Mouse (Mus musculus) G1E (cell line): ENCODE results near the gene Palmd. TPM values are rescaled to one million over a fixed set of nuclear protein-coding genes. Genes with fewer than 3 reads are reported as not detected.

Source experiments
- ATAC-seq: 2 replicates; pipeline ENCODE4 v1.8.0; 2016; ENCODE audit warnings: mild to moderate bottlenecking; ENCODE audit not compliant: insufficient number of reproducible peaks, poor library complexity, low FRiP score, severe bottlenecking; ENCODE audit errors: extremely low read depth
- DNase-seq: peaks from one replicate; pipeline ENCODE4 v3.0.0; 2012; ENCODE audit warnings: low spot score
- H3K27me3 ChIP-seq: 2 replicates; pipeline ENCODE4 v1.6.1; 2012; ENCODE audit warnings: mild to moderate bottlenecking, low read length, inconsistent platforms; ENCODE audit not compliant: insufficient read depth
- H3K36me3 ChIP-seq: replicated peaks from 2 replicates; pipeline ENCODE3; 2012; ENCODE audit warnings: mild to moderate bottlenecking, inconsistent platforms
- H3K4me1 ChIP-seq: 2 replicates; pipeline ENCODE4 v1.6.1; 2012; ENCODE audit warnings: low read depth, low read length, inconsistent platforms, mixed read lengths; ENCODE audit not compliant: insufficient read depth
- H3K4me3 ChIP-seq: 2 replicates; pipeline ENCODE4 v1.5.1; 2012; ENCODE audit warnings: low read depth, mild to moderate bottlenecking, inconsistent platforms, low read length, moderate library complexity, mixed read lengths
- H3K9me3 ChIP-seq: replicated peaks from 2 replicates; pipeline ENCODE4 v1.6.1; 2012; ENCODE audit warnings: inconsistent platforms
- CTCF ChIP-seq: IDR thresholded peaks from 2 replicates; pipeline ENCODE4 v1.5.1; 2012; ENCODE audit warnings: low read depth, low read length, inconsistent platforms, mixed read lengths
- GATA1 ChIP-seq: IDR thresholded peaks from 2 replicates; pipeline ENCODE4 v1.6.1; 2012; ENCODE audit warnings: borderline replicate concordance, low read length, inconsistent platforms, mixed read lengths
- GATA2 ChIP-seq: IDR thresholded peaks from 2 replicates; pipeline ENCODE4 v1.6.1; 2012; ENCODE audit warnings: low read depth, low read length, inconsistent platforms, borderline replicate concordance
- POLR2AphosphoS5 ChIP-seq: IDR thresholded peaks from 2 replicates; pipeline ENCODE4 v1.6.1; 2012; ENCODE audit warnings: low read depth, low read length, inconsistent platforms; ENCODE audit not compliant: insufficient replicate concordance
- TAL1 ChIP-seq: conservative IDR thresholded peaks from 2 replicates; pipeline ENCODE4 v1.6.1; 2012; ENCODE audit warnings: low read depth, low read length, inconsistent platforms, mixed read lengths
- polyA plus RNA-seq: library from polyadenylated mRNA; stranded (reverse); fragments of >175 nt; gene quantifications from 2 replicates; pipeline ENCODE4 v1.2.3, GENCODE M21; 2012
- total RNA-seq, 2 experiments: library from RNA; stranded (forward) in 1 of 2; stranded (reverse) in 1 of 2; fragments of 200-1000 nt in 1 of 2; fragments of >200 nt in 1 of 2; fragmentation: Nextera tagmentation in 1 of 2; gene quantifications; 2 replicates each; pipeline ENCODE4 v1.2.3; 2014 to 2017

The Palmd gene
- not detected in 2 replicates for total RNA-seq (2014; fragmentation: Nextera tagmentation)
- total RNA-seq (2017), result 0.17 and 0.22 TPM in 2 replicates
- not detected in 2 replicates for polyA plus RNA-seq

- Histone ChIP-seq H3K4me3 (no peak within 1 kb of the TSS), H3K27me3 (no peaks in the 10 kb centered on the region; the same call in 1 of the 2 replicates), H3K36me3 (no peaks in the 10 kb centered on the region), H3K9me3 (no peaks in the 10 kb centered on the region), H3K4me1 (no peaks in the 10 kb centered on the region)
- TF ChIP-seq GATA1, result no peak
- no peak for TF ChIP-seq TAL1
- no peak for TF ChIP-seq POLR2AphosphoS5
- no peak for TF ChIP-seq CTCF
- TF ChIP-seq GATA2, result no peak
- DNase-seq (no peak), ATAC-seq (no peak)
These were observed at the start of gene Palmd for GRCm38 (mm10) chr3:116968540-116968997. Gene Palmd, minus strand, starts transcription at chr3:116968987.

DNA sequence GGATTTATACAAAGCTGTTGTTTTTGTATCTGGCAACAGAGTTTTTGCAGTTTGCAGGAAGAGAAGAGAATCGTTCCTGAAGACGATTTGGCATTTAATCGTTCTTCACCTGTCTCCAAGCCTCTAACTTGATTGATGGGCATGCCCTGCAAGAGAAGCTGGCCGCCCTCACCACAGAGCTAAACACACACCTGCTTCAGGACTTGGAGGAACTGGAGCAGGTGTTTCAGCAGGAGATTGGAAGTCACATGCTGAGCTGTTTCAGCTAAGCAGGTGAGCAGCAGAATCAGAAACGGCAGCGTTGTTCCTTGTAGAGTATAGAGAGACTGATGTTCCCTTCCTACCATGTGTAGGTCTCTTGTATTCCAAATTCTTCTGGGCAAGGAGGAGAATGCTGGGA is 41.4 kb upstream of the Palmd start:
- no peak for TF ChIP-seq TAL1
- TF ChIP-seq GATA1, result no peak
- no peak for TF ChIP-seq POLR2AphosphoS5
- TF ChIP-seq GATA2, result no peak
- TF ChIP-seq CTCF, result no peak
- DNase-seq (no peak), ATAC-seq (no peak)
- Histone ChIP-seq H3K9me3 (no peaks in the 10 kb centered on the region), H3K36me3 (no peaks in the 10 kb centered on the region), H3K4me3 (no peak overlapping the region), H3K4me1 (no peaks in the 10 kb centered on the region), H3K27me3 (no peaks in the 10 kb centered on the region)

GRCm38 (mm10) chr3:117007340-117007739 is 38.6 kb upstream of the Palmd start:
- Histone ChIP-seq H3K27me3 (no peaks in the 10 kb centered on the region), H3K4me1 (no peaks in the 10 kb centered on the region), H3K36me3 (no peaks in the 10 kb centered on the region), H3K9me3 (no peaks in the 10 kb centered on the region), H3K4me3 (no peak overlapping the region)
- TF ChIP-seq TAL1 (no peak), POLR2AphosphoS5 (no peak), CTCF (no peak), GATA2 (no peak), GATA1 (no peak)
- ATAC-seq (no peak), DNase-seq (no peak)

GRCm38 (mm10) chr3:117006636-117007035 is 37.8 kb upstream of the Palmd start:
- DNase-seq, result no peak
- no peak for ATAC-seq
- Histone ChIP-seq H3K36me3 (no peaks in the 10 kb centered on the region), H3K27me3 (no peaks in the 10 kb centered on the region), H3K9me3 (no peaks in the 10 kb centered on the region), H3K4me3 (no peak overlapping the region), H3K4me1 (no peaks in the 10 kb centered on the region)
- TF ChIP-seq GATA1 (no peak), GATA2 (no peak), TAL1 (no peak)

DNA sequence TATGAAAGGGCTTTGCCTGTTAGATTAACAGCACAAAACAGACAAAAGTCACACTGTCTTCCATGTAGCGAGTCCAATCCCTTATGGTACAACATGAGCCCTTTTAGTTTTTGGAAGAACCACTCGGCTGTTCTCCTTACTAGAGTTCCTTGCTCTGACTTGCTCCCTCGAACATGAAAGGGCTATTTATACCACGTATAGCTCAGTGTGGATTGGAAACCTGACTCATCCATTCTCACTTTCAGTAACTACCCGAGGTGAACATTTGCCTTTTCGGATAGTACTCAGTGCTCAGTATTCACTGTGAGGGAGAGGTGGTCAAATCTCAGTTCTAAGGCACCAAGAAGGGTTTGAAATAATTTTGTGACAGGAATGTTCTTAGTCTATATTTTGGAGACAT is 34.6 kb upstream of the Palmd start:
- DNase-seq (no peak), ATAC-seq (no peak)
- TF ChIP-seq TAL1, result no peak
- TF ChIP-seq GATA1, result no peak
- TF ChIP-seq GATA2, result no peak
- TF ChIP-seq POLR2AphosphoS5, result no peak
- TF ChIP-seq CTCF, result no peak
- no peaks in the 10 kb centered on the region for H3K36me3 ChIP-seq
- H3K4me1 ChIP-seq, result no peaks in the 10 kb centered on the region
- H3K9me3 ChIP-seq, result no peaks in the 10 kb centered on the region
- H3K27me3 ChIP-seq, result no peaks in the 10 kb centered on the region
- H3K4me3 ChIP-seq, result no peak overlapping the region

DNA sequence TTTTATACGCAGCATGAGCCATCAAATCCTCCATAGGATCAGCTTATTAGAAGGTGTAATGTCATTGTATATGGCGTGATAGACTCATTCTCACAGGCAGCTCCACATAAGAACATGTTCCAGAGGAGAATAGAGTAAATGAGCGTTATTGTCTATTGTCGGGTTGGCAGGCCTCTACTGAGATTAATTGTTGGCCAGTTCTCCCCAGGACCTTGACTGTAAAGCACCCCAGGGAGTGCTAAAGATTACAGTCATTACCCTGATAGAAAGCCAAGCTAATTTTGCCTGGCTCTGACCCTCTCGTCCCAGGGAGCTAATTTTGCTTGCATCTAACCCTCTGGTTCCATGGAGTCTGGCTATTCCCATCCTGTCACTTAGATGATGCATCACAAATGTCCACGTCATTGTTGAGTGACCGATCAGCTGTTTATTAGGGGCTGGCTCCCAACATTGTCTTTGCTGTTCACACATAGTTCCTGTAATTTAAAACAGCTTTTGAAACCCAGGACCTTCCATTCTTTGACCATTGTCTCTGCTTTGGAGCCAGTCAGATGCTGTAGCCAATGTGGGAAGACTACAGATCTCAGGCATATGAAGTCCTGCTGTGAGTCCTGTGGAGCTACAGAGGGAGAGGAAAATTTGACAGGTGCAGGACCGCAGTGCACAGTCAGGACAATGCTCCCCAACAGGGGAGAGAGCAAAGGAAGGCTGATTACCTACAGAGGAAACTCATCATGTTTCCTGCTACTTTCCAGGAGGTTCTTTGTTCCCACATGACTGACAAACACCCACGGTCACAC is 33.1 kb upstream of the Palmd start:
- no peak for TF ChIP-seq POLR2AphosphoS5
- no peak for TF ChIP-seq TAL1
- no peak for TF ChIP-seq CTCF
- TF ChIP-seq GATA1, result no peak
- no peak for TF ChIP-seq GATA2
- Histone ChIP-seq H3K4me1 (no peaks in the 10 kb centered on the region), H3K9me3 (no peaks in the 10 kb centered on the region), H3K36me3 (no peaks in the 10 kb centered on the region), H3K4me3 (no peak overlapping the region), H3K27me3 (no peaks in the 10 kb centered on the region)
- no peak for DNase-seq
- no peak for ATAC-seq
